Mouse (Mus musculus): ENCODE results near the gene Gstt1. TPM values are rescaled to one million over a fixed set of nuclear protein-coding genes. Genes with fewer than 3 reads are reported as not detected.

Gstt1 gene
- polyA plus RNA-seq, 1 experiment from 2014 or later = 6.5 TPM

GRCm38 (mm10) chr10:75756719-75757118, 41.7 kb downstream of the Gstt1 start:
- Histone ChIP-seq H3K9ac (no peak overlapping the region), H3K4me3 (no peak overlapping the region), H3K27ac (no peak overlapping the region), H3K36me3 (ENCODE audit: poor library complexity, severe bottlenecking) (peaks cover 72% of the 10 kb centered on the region), H3K4me2 (no peak overlapping the region), H3K4me1 (no peaks in the 10 kb centered on the region), H3K9me3 (replicated peaks) (no peaks in the 10 kb centered on the region), H3K27me3 (no peaks in the 10 kb centered on the region)
- ATAC-seq = no peak
- WGBS = 96% methylated on average over 11 of the region's 11 CpGs

- Histone ChIP-seq H3K4me3 (no peak overlapping the region), H3K9me3 (replicated peaks) (no peaks in the 10 kb centered on the region), H3K27me3 (no peaks in the 10 kb centered on the region), H3K4me1 (no peaks in the 10 kb centered on the region), H3K4me2 (no peak overlapping the region), H3K9ac (no peak overlapping the region), H3K36me3 (ENCODE audit: poor library complexity, severe bottlenecking) (peaks cover 91% of the 10 kb centered on the region), H3K27ac (peak overlapping the region; percentile 65)
- WGBS = 48% methylated on average over 3 of the region's 3 CpGs
- peak; percentile 96 for ATAC-seq
Measured at GRCm38 (mm10) chr10:75744017-75744416, 54.4 kb downstream of the Gstt1 start.

GRCm38 (mm10) chr10:75743369-75743768, 55.0 kb downstream of the Gstt1 start:
- peaks cover 91% of the 10 kb centered on the region for H3K36me3 ChIP-seq (ENCODE audit: poor library complexity, severe bottlenecking)
- H3K4me1 ChIP-seq = no peaks in the 10 kb centered on the region
- WGBS = 88% methylated on average over 12 of the region's 12 CpGs
- ATAC-seq = peak; percentile 40
- no peak overlapping the region for H3K9ac ChIP-seq
- H3K27me3 ChIP-seq = no peaks in the 10 kb centered on the region
- peak overlapping the region; percentile 63 for H3K27ac ChIP-seq
- H3K4me3 ChIP-seq = no peak overlapping the region
- no peak overlapping the region for H3K4me2 ChIP-seq
- H3K9me3 ChIP-seq (replicated peaks) = no peaks in the 10 kb centered on the region

GRCm38 (mm10) chr10:75740866-75741265, 57.5 kb downstream of the Gstt1 start:
- Histone ChIP-seq H3K9me3 (replicated peaks) (no peaks in the 10 kb centered on the region), H3K4me3 (no peak overlapping the region), H3K36me3 (ENCODE audit: poor library complexity, severe bottlenecking) (peaks cover 89% of the 10 kb centered on the region), H3K27ac (no peak overlapping the region), H3K27me3 (no peaks in the 10 kb centered on the region), H3K4me2 (no peak overlapping the region), H3K4me1 (no peaks in the 10 kb centered on the region), H3K9ac (no peak overlapping the region)
- WGBS = 94% methylated on average over 3 of the region's 3 CpGs
- ATAC-seq = no peak

Other genes starting within 250 kb of the Gstt1 start
- gene Lrrc75b, start 238.3 kb downstream of the Gstt1 start, polyA plus RNA-seq (2015; fragmentation: Nextera tagmentation; extraction: Ambion mirVana) = 10.4 and 11.7 TPM in 2 replicates
- gene Ggt1, start 237.0 kb downstream of the Gstt1 start, polyA plus RNA-seq (2015; fragmentation: Nextera tagmentation; extraction: Ambion mirVana) = 1.1 and 2.3 TPM in 2 replicates
- gene Ggt5, start 209.2 kb downstream of the Gstt1 start, polyA plus RNA-seq (2015; fragmentation: Nextera tagmentation; extraction: Ambion mirVana) = 1.4 and 2.8 TPM in 2 replicates
- gene Susd2, start 154.6 kb downstream of the Gstt1 start, polyA plus RNA-seq (2015; fragmentation: Nextera tagmentation; extraction: Ambion mirVana) = 0.97 and 1.1 TPM in 2 replicates
- 36.9 and 46.1 TPM in 2 replicates for gene Cabin1, start 34.2 kb downstream of the Gstt1 start, polyA plus RNA-seq (2015; fragmentation: Nextera tagmentation; extraction: Ambion mirVana)
- gene Ddt, start 25.2 kb downstream of the Gstt1 start, polyA plus RNA-seq (2015; fragmentation: Nextera tagmentation; extraction: Ambion mirVana) = 72.2 and 87.4 TPM in 2 replicates
- gene Gm20441, start 17.6 kb downstream of the Gstt1 start, polyA plus RNA-seq (2015; fragmentation: Nextera tagmentation; extraction: Ambion mirVana) = not detected in 2 replicates
- gene Gstt3, start 17.2 kb downstream of the Gstt1 start, polyA plus RNA-seq (2015; fragmentation: Nextera tagmentation; extraction: Ambion mirVana) = 0.45 and 0.52 TPM in 2 replicates
- gene Gstt4, start 24.0 kb upstream of the Gstt1 start, polyA plus RNA-seq (2015; fragmentation: Nextera tagmentation; extraction: Ambion mirVana) = not detected in 2 replicates
- gene Gstt2, start 38.8 kb upstream of the Gstt1 start, polyA plus RNA-seq (2015; fragmentation: Nextera tagmentation; extraction: Ambion mirVana) = 4.0 and 4.4 TPM in 2 replicates
- 1,962 and 1,979 TPM in 2 replicates for gene Mif, start 61.7 kb upstream of the Gstt1 start, polyA plus RNA-seq (2015; fragmentation: Nextera tagmentation; extraction: Ambion mirVana)
- 1.8 and 3.1 TPM in 2 replicates for gene Derl3, start 94.8 kb upstream of the Gstt1 start, polyA plus RNA-seq (2015; fragmentation: Nextera tagmentation; extraction: Ambion mirVana)
- 336 and 349 TPM in 2 replicates for gene Smarcb1, start 123.0 kb upstream of the Gstt1 start, polyA plus RNA-seq (2015; fragmentation: Nextera tagmentation; extraction: Ambion mirVana)
- 10.3 and 13.3 TPM in 2 replicates for gene Chchd10, start 134.5 kb upstream of the Gstt1 start, polyA plus RNA-seq (2015; fragmentation: Nextera tagmentation; extraction: Ambion mirVana)
- 20.8 and 25.9 TPM in 2 replicates for gene Mmp11, start 137.9 kb upstream of the Gstt1 start, polyA plus RNA-seq (2015; fragmentation: Nextera tagmentation; extraction: Ambion mirVana)
- 0.26 TPM in 1 of 2 replicates, not detected in the other for gene Gm867, start 142.1 kb upstream of the Gstt1 start, polyA plus RNA-seq (2015; fragmentation: Nextera tagmentation; extraction: Ambion mirVana)
- not detected in 2 replicates for gene Vpreb3, start 144.5 kb upstream of the Gstt1 start, polyA plus RNA-seq (2015; fragmentation: Nextera tagmentation; extraction: Ambion mirVana)
- 0.09 TPM in 1 of 2 replicates, not detected in the other for gene Gm5134, start 155.9 kb upstream of the Gstt1 start, polyA plus RNA-seq (2015; fragmentation: Nextera tagmentation; extraction: Ambion mirVana)
- 15.7 and 16.1 TPM in 2 replicates for gene Zfp280b, start 234.1 kb upstream of the Gstt1 start, polyA plus RNA-seq (2015; fragmentation: Nextera tagmentation; extraction: Ambion mirVana)